Mouse (Mus musculus) kidney, adult 2 months (tissue): ENCODE results near the gene Atg4a-ps.

Source experiments
- CTCF ChIP-seq: fragments of 200-500 bp; conservative IDR thresholded peaks from 2 replicates; pipeline ENCODE4 v1.5.1; 2011; ENCODE audit warnings: low read depth, mild to moderate bottlenecking, control low read depth, low read length, moderate library complexity, mixed read lengths; ENCODE audit not compliant: insufficient read depth, insufficient read length
- POLR2A ChIP-seq: fragments of 200-500 bp; IDR thresholded peaks from one replicate; pipeline ENCODE4 v1.6.1; 2011; ENCODE audit warnings: low read depth, low read length, control low read depth

GRCm38 (mm10) chr3:103606660-103607595 is 38.9 kb downstream of the Atg4a-ps start:
- TF ChIP-seq CTCF (no peak), POLR2A (no peak)
